Mouse (Mus musculus): ENCODE measurements around the gene Atxn7l1. TPM values are rescaled to one million over a fixed set of nuclear protein-coding genes. Genes with fewer than 3 reads are reported as not detected.

The Atxn7l1 gene
- polyA plus RNA-seq, 1 experiment, result 47.8 TPM

- no peak overlapping the region for H3K4me3 ChIP-seq (replicated peaks; ENCODE audit: extremely low read depth, low read depth, low read length)
Measured at GRCm38 (mm10) chr12:33190133-33190532, 42.6 kb downstream of the Atxn7l1 start.

GRCm38 (mm10) chr12:33190633-33191032, 43.1 kb downstream of the Atxn7l1 start:
- no peak for TF ChIP-seq CTCF (IDR thresholded peaks at IDR 0.05; ENCODE audit: insufficient read depth, low read length)
- no peak for TF ChIP-seq POLR2A (IDR thresholded peaks at IDR 0.05; ENCODE audit: borderline replicate concordance, extremely low read depth, low read depth, low read length)
- H3K4me1 ChIP-seq (ENCODE audit: control insufficient read depth, insufficient read depth, low read length), result peaks cover 16% of the 10 kb centered on the region
- 66% methylated on average over 6 of the region's 6 CpGs for WGBS
- no peak overlapping the region for H3K4me3 ChIP-seq (replicated peaks; ENCODE audit: extremely low read depth, low read depth, low read length)
- no peak for DNase-seq

More at GRCm38 (mm10) chr12:33190133-33190532, 42.6 kb downstream of the Atxn7l1 start:
- H3K4me1 ChIP-seq (ENCODE audit: control insufficient read depth, insufficient read depth, low read length), result peaks cover 20% of the 10 kb centered on the region
- TF ChIP-seq CTCF (IDR thresholded peaks at IDR 0.05; ENCODE audit: insufficient read depth, low read length) (no peak), POLR2A (IDR thresholded peaks at IDR 0.05; ENCODE audit: borderline replicate concordance, extremely low read depth, low read depth, low read length) (no peak)
- 89% methylated on average over 7 of the region's 7 CpGs for WGBS
- no peak for DNase-seq

GRCm38 (mm10) chr12:33193408-33193901, 46.0 kb downstream of the Atxn7l1 start:
- TF ChIP-seq CTCF (IDR thresholded peaks at IDR 0.05; ENCODE audit: insufficient read depth, low read length) (no peak), POLR2A (IDR thresholded peaks at IDR 0.05; ENCODE audit: borderline replicate concordance, extremely low read depth, low read depth, low read length) (no peak)
- no peak for DNase-seq
- Histone ChIP-seq H3K4me1 (ENCODE audit: control insufficient read depth, insufficient read depth, low read length) (peaks cover 9% of the 10 kb centered on the region; the same call in 1 of the 2 replicates), H3K4me3 (replicated peaks; ENCODE audit: extremely low read depth, low read depth, low read length) (no peak overlapping the region)
- 24% methylated on average over 11 of the region's 11 CpGs for WGBS

GRCm38 (mm10) chr12:33195175-33195574, 47.7 kb downstream of the Atxn7l1 start:
- H3K4me1 ChIP-seq (ENCODE audit: control insufficient read depth, insufficient read depth, low read length), result peaks cover 9% of the 10 kb centered on the region; the same call in 1 of the 2 replicates
- 66% methylated on average over 8 of the region's 8 CpGs for WGBS
- TF ChIP-seq CTCF (IDR thresholded peaks at IDR 0.05; ENCODE audit: insufficient read depth, low read length) (no peak), POLR2A (IDR thresholded peaks at IDR 0.05; ENCODE audit: borderline replicate concordance, extremely low read depth, low read depth, low read length) (no peak)
- DNase-seq, result no peak
- H3K4me3 ChIP-seq (replicated peaks; ENCODE audit: extremely low read depth, low read depth, low read length), result no peak overlapping the region

GRCm38 (mm10) chr12:33197287-33197686, 49.8 kb downstream of the Atxn7l1 start:
- DNase-seq, result no peak
- H3K4me3 ChIP-seq (replicated peaks; ENCODE audit: extremely low read depth, low read depth, low read length), result no peak overlapping the region
- TF ChIP-seq CTCF (IDR thresholded peaks at IDR 0.05; ENCODE audit: insufficient read depth, low read length) (no peak), POLR2A (IDR thresholded peaks at IDR 0.05; ENCODE audit: borderline replicate concordance, extremely low read depth, low read depth, low read length) (no peak)
- peaks cover 13% of the 10 kb centered on the region for H3K4me1 ChIP-seq (ENCODE audit: control insufficient read depth, insufficient read depth, low read length)
- 77% methylated on average over 6 of the region's 6 CpGs for WGBS

GRCm38 (mm10) chr12:33197746-33198145, 50.3 kb downstream of the Atxn7l1 start:
- H3K4me1 ChIP-seq (ENCODE audit: control insufficient read depth, insufficient read depth, low read length), result peaks cover 15% of the 10 kb centered on the region
- WGBS, result 71% methylated on average over 6 of the region's 6 CpGs
- H3K4me3 ChIP-seq (replicated peaks; ENCODE audit: extremely low read depth, low read depth, low read length), result no peak overlapping the region
- no peak for DNase-seq
- no peak for TF ChIP-seq CTCF (IDR thresholded peaks at IDR 0.05; ENCODE audit: insufficient read depth, low read length)
- no peak for TF ChIP-seq POLR2A (IDR thresholded peaks at IDR 0.05; ENCODE audit: borderline replicate concordance, extremely low read depth, low read depth, low read length)

- DNase-seq, result no peak
- WGBS, result 80% methylated on average over 6 of the region's 6 CpGs
- TF ChIP-seq CTCF (IDR thresholded peaks at IDR 0.05; ENCODE audit: insufficient read depth, low read length) (no peak), POLR2A (IDR thresholded peaks at IDR 0.05; ENCODE audit: borderline replicate concordance, extremely low read depth, low read depth, low read length) (no peak)
Measured at GRCm38 (mm10) chr12:33201068-33201467, 53.6 kb downstream of the Atxn7l1 start.

GRCm38 (mm10) chr12:33201491-33202210, 54.2 kb downstream of the Atxn7l1 start:
- WGBS, result 64% methylated on average over 7 of the region's 7 CpGs
- H3K4me1 ChIP-seq (ENCODE audit: control insufficient read depth, insufficient read depth, low read length), result peaks cover 6% of the 10 kb centered on the region

More at GRCm38 (mm10) chr12:33201068-33201467, 53.6 kb downstream of the Atxn7l1 start:
- H3K4me3 ChIP-seq (replicated peaks; ENCODE audit: extremely low read depth, low read depth, low read length), result no peak overlapping the region
- peaks cover 6% of the 10 kb centered on the region for H3K4me1 ChIP-seq (ENCODE audit: control insufficient read depth, insufficient read depth, low read length)

GRCm38 (mm10) chr12:33205255-33205654, 57.8 kb downstream of the Atxn7l1 start:
- Histone ChIP-seq H3K4me3 (replicated peaks; ENCODE audit: extremely low read depth, low read depth, low read length) (no peak overlapping the region), H3K4me1 (ENCODE audit: control insufficient read depth, insufficient read depth, low read length) (peaks cover 6% of the 10 kb centered on the region)
- no peak for TF ChIP-seq CTCF (IDR thresholded peaks at IDR 0.05; ENCODE audit: insufficient read depth, low read length)
- no peak for TF ChIP-seq POLR2A (IDR thresholded peaks at IDR 0.05; ENCODE audit: borderline replicate concordance, extremely low read depth, low read depth, low read length)
- 88% methylated on average over 4 of the region's 4 CpGs for WGBS
- DNase-seq, result no peak

More at GRCm38 (mm10) chr12:33201491-33202210, 54.2 kb downstream of the Atxn7l1 start:
- DNase-seq, result no peak
- H3K4me3 ChIP-seq (replicated peaks; ENCODE audit: extremely low read depth, low read depth, low read length), result no peak overlapping the region
- TF ChIP-seq CTCF (IDR thresholded peaks at IDR 0.05; ENCODE audit: insufficient read depth, low read length) (no peak), POLR2A (IDR thresholded peaks at IDR 0.05; ENCODE audit: borderline replicate concordance, extremely low read depth, low read depth, low read length) (no peak)

GRCm38 (mm10) chr12:33206300-33206699, 58.8 kb downstream of the Atxn7l1 start:
- DNase-seq, result no peak
- peaks cover 6% of the 10 kb centered on the region for H3K4me1 ChIP-seq (ENCODE audit: control insufficient read depth, insufficient read depth, low read length)
- WGBS, result 84% methylated on average over 6 of the region's 6 CpGs

More at GRCm38 (mm10) chr12:33206300-33206699, 58.8 kb downstream of the Atxn7l1 start:
- no peak overlapping the region for H3K4me3 ChIP-seq (replicated peaks; ENCODE audit: extremely low read depth, low read depth, low read length)
- TF ChIP-seq CTCF (IDR thresholded peaks at IDR 0.05; ENCODE audit: insufficient read depth, low read length) (no peak), POLR2A (IDR thresholded peaks at IDR 0.05; ENCODE audit: borderline replicate concordance, extremely low read depth, low read depth, low read length) (no peak)

Data from lung, adult 2 months (tissue).